ENCODE assay signal across 9 mouse cellular contexts in genomic region chr10:19850998-19851691, GRCm38 (mm10). TPM values are rescaled to one million over a fixed set of nuclear protein-coding genes. Genes with fewer than 3 reads are reported as not detected.
DNase-seq lines count a peak whose midpoint lies in the region; ATAC-seq lines count a peak whose summit lies in the region.
"Had no signal": no experiment of that assay in that cellular context is flagged by ENCODE, and none has a peak within 500 bp of the region (broad histone marks: within the 10 kb centered on the region; RNA-seq: fewer than 3 reads in every experiment).

Slc35d3 (minus strand) TSS chr10:19851459.

- peaks cover 47% of the 10 kb centered on the region for H3K27me3 ChIP-seq in forebrain, embryonic 14.5 days (replicated peaks; ENCODE audit: control insufficient read depth, insufficient read depth, low read length)

- H3K4me1 ChIP-seq in forebrain, embryonic 14.5 days (ENCODE audit: control insufficient read depth, insufficient read depth, low read length) = peaks cover 10% of the 10 kb centered on the region

- H3K9me3 ChIP-seq in forebrain, embryonic 14.5 days (replicated peaks; ENCODE audit: control insufficient read depth, low read length) = no peaks in the 10 kb centered on the region

- no peak within 1 kb of the TSS for H3K27ac ChIP-seq in forebrain, embryonic 14.5 days (ENCODE audit: low read depth, low read length)

- ATAC-seq in forebrain, embryonic 14.5 days = peak; percentile 60
- peak; percentile 89 for ATAC-seq in inflammation-experienced regulatory T-cells, adult 6 months

- H3K4me3 ChIP-seq in forebrain, embryonic 14.5 days (ENCODE audit: low read depth, low read length) = peak within 1 kb of the TSS; percentile 56

- H3K36me3 ChIP-seq in forebrain, embryonic 14.5 days (ENCODE audit: control insufficient read depth, insufficient read depth, low read length) = no peaks in the 10 kb centered on the region

- peak within 1 kb of the TSS; percentile 59 for H3K9ac ChIP-seq in forebrain, embryonic 14.5 days (ENCODE audit: low read length)

- peak; percentile 30 to 50 for DNase-seq in left cerebral cortex, postnatal 10 days (ENCODE audit: extremely low spot score in 1 of 2, low spot score in 2 of 2)
- no peak for DNase-seq in left cerebral cortex, adult 18-20 months (ENCODE audit: low spot score in 2 of 2)
- peak; percentile 66 for DNase-seq in adrenal gland, postnatal 14 days
- peak; percentile 50 for DNase-seq in forebrain, embryonic 14.5 days (ENCODE audit: low spot score)
- DNase-seq in lung, postnatal 4 days = peak; percentile 32 to 38
- peak; percentile 28 to 35 for DNase-seq in spleen, postnatal 36 days (ENCODE audit: low spot score in 2 of 2)
- DNase-seq in MN1 (ENCODE audit: low spot score) = no peak

- WGBS in forebrain, embryonic 14.5 days = under 1% methylated on average over 69 of the region's 72 CpGs

- peak within 1 kb of the TSS; percentile 100 for H3K4me2 ChIP-seq in forebrain, embryonic 14.5 days (ENCODE audit: low read length)

- intact Hi-C loops in left cerebral cortex, postnatal 10 days (cut with DNase I) = no loop called here

RNA-seq across cellular contexts. Expression of gene Slc35d3, which starts in this region (rescaled TPM):
- total RNA-seq in left cerebral cortex, postnatal 10 days (2021) = 1 to 10 TPM; 1.7 to 3.2 TPM
- 1 to 10 TPM; 2.9 to 3.8 TPM for total RNA-seq in left cerebral cortex, adult 18-20 months (2021)
- 13.3 and 13.6 TPM in 2 replicates for total RNA-seq in adrenal gland, postnatal 14 days (2021)
- 0.63 and 0.65 TPM in 2 replicates for polyA plus RNA-seq in forebrain, embryonic 14.5 days (2014; fragmentation: Nextera tagmentation; extraction: Ambion mirVana)
- polyA plus RNA-seq in inflammation-experienced regulatory T-cells, adult 6 months (2017; shearing (Covaris generic)) = not detected
- polyA plus RNA-seq: gonadal fat pad, adult 2 months had no signal

Comparison
In these comparisons a context has a peak if more than half of its experiments do, and no peak if none do; other contexts are left out.
1. DNase-seq: peak in left cerebral cortex, postnatal 10 days (2 of 2), adrenal gland, postnatal 14 days (single experiment), lung, postnatal 4 days (2 of 2) and spleen, postnatal 36 days (2 of 2); none in left cerebral cortex, adult 18-20 months (0 of 2) and MN1 (single experiment).
2. Peak in DNase-seq, ATAC-seq, H3K4me3 ChIP-seq, H3K9ac ChIP-seq and H3K4me2 ChIP-seq in forebrain, embryonic 14.5 days; RNA of the gene not detected or under 1 TPM.
3. Peak in ATAC-seq in inflammation-experienced regulatory T-cells, adult 6 months; RNA of the gene not detected or under 1 TPM.